Mouse (Mus musculus): ENCODE results near the gene Aprt. TPM values are rescaled to one million over a fixed set of nuclear protein-coding genes. Genes with fewer than 3 reads are reported as not detected.

Aprt gene
- polyA plus RNA-seq, 1 experiment: 177 TPM

- 57% methylated on average over 7 of the region's 7 CpGs for WGBS
- TF ChIP-seq CTCF (conservative IDR thresholded peaks at IDR 0.05; ENCODE audit: insufficient read depth, insufficient read length, low read depth, low read length) (no peak), POLR2A (IDR thresholded peaks at IDR 0.05; ENCODE audit: low read depth, low read length) (no peak)
- Histone ChIP-seq H3K27ac (ENCODE audit: insufficient read depth, low read depth, low read length) (no peak overlapping the region), H3K4me1 (ENCODE audit: control insufficient read depth, insufficient read depth, low read length) (peaks cover 19% of the 10 kb centered on the region), H3K4me3 (ENCODE audit: insufficient read depth, low read depth, low read length) (no peak overlapping the region), H3K27me3 (replicated peaks; ENCODE audit: control insufficient read depth, insufficient read depth, low read length) (no peaks in the 10 kb centered on the region), H3K36me3 (ENCODE audit: control insufficient read depth, insufficient read depth, low read length) (no peaks in the 10 kb centered on the region)
- peak; percentile 42 for DNase-seq
Measured at GRCm38 (mm10) chr8:122586171-122586570, 9.5 kb upstream of the Aprt start.

- Histone ChIP-seq H3K36me3 (ENCODE audit: control insufficient read depth, insufficient read depth, low read length) (no peaks in the 10 kb centered on the region), H3K27me3 (replicated peaks; ENCODE audit: control insufficient read depth, insufficient read depth, low read length) (no peaks in the 10 kb centered on the region), H3K4me1 (ENCODE audit: control insufficient read depth, insufficient read depth, low read length) (peaks cover 19% of the 10 kb centered on the region), H3K4me3 (ENCODE audit: insufficient read depth, low read depth, low read length) (no peak overlapping the region), H3K27ac (ENCODE audit: insufficient read depth, low read depth, low read length) (peak overlapping the region; percentile 58; the same call in 1 of the 2 replicates)
- WGBS: 44% methylated on average over 14 of the region's 14 CpGs
- no peak for TF ChIP-seq POLR2A (IDR thresholded peaks at IDR 0.05; ENCODE audit: low read depth, low read length)
- TF ChIP-seq CTCF (conservative IDR thresholded peaks at IDR 0.05; ENCODE audit: insufficient read depth, insufficient read length, low read depth, low read length): no peak
- DNase-seq: peak; percentile 57
Measured at GRCm38 (mm10) chr8:122585411-122585891, 8.7 kb upstream of the Aprt start.

- H3K36me3 ChIP-seq (ENCODE audit: control insufficient read depth, insufficient read depth, low read length): no peaks in the 10 kb centered on the region
- no peaks in the 10 kb centered on the region for H3K27me3 ChIP-seq (replicated peaks; ENCODE audit: control insufficient read depth, insufficient read depth, low read length)
- no peak overlapping the region for H3K4me3 ChIP-seq (ENCODE audit: insufficient read depth, low read depth, low read length)
- no peak for DNase-seq
- H3K4me1 ChIP-seq (ENCODE audit: control insufficient read depth, insufficient read depth, low read length): peaks cover 19% of the 10 kb centered on the region
- TF ChIP-seq POLR2A (IDR thresholded peaks at IDR 0.05; ENCODE audit: low read depth, low read length) (no peak), CTCF (conservative IDR thresholded peaks at IDR 0.05; ENCODE audit: insufficient read depth, insufficient read length, low read depth, low read length) (no peak)
- WGBS: 91% methylated on average over 9 of the region's 9 CpGs
- H3K27ac ChIP-seq (ENCODE audit: insufficient read depth, low read depth, low read length): no peak overlapping the region
Measured at GRCm38 (mm10) chr8:122584981-122585380, 8.3 kb upstream of the Aprt start.

GRCm38 (mm10) chr8:122580926-122581325 lies 4.2 kb upstream of the Aprt start:
- no peak for TF ChIP-seq POLR2A (IDR thresholded peaks at IDR 0.05; ENCODE audit: low read depth, low read length)
- no peak for TF ChIP-seq CTCF (conservative IDR thresholded peaks at IDR 0.05; ENCODE audit: insufficient read depth, insufficient read length, low read depth, low read length)
- no peak for DNase-seq
- Histone ChIP-seq H3K36me3 (ENCODE audit: control insufficient read depth, insufficient read depth, low read length) (no peaks in the 10 kb centered on the region), H3K4me3 (ENCODE audit: insufficient read depth, low read depth, low read length) (no peak overlapping the region), H3K27me3 (replicated peaks; ENCODE audit: control insufficient read depth, insufficient read depth, low read length) (no peaks in the 10 kb centered on the region), H3K27ac (ENCODE audit: insufficient read depth, low read depth, low read length) (no peak overlapping the region), H3K4me1 (ENCODE audit: control insufficient read depth, insufficient read depth, low read length) (peaks cover 10% of the 10 kb centered on the region)
- WGBS: 79% methylated on average over 15 of the region's 15 CpGs

GRCm38 (mm10) chr8:122579196-122579595 lies 2.5 kb upstream of the Aprt start:
- TF ChIP-seq POLR2A (IDR thresholded peaks at IDR 0.05; ENCODE audit: low read depth, low read length) (no peak), CTCF (conservative IDR thresholded peaks at IDR 0.05; ENCODE audit: insufficient read depth, insufficient read length, low read depth, low read length) (no peak)
- 55% methylated on average over 7 of the region's 7 CpGs for WGBS
- Histone ChIP-seq H3K27me3 (replicated peaks; ENCODE audit: control insufficient read depth, insufficient read depth, low read length) (no peaks in the 10 kb centered on the region), H3K27ac (ENCODE audit: insufficient read depth, low read depth, low read length) (no peak overlapping the region), H3K4me3 (ENCODE audit: insufficient read depth, low read depth, low read length) (no peak overlapping the region), H3K4me1 (ENCODE audit: control insufficient read depth, insufficient read depth, low read length) (peaks cover 19% of the 10 kb centered on the region), H3K36me3 (ENCODE audit: control insufficient read depth, insufficient read depth, low read length) (no peaks in the 10 kb centered on the region)
- DNase-seq: peak; percentile 32

GRCm38 (mm10) chr8:122577116-122577515 lies 407 bp upstream of the Aprt start:
- peaks cover 19% of the 10 kb centered on the region for H3K4me1 ChIP-seq (ENCODE audit: control insufficient read depth, insufficient read depth, low read length)
- H3K27me3 ChIP-seq (replicated peaks; ENCODE audit: control insufficient read depth, insufficient read depth, low read length): no peaks in the 10 kb centered on the region
- no peaks in the 10 kb centered on the region for H3K36me3 ChIP-seq (ENCODE audit: control insufficient read depth, insufficient read depth, low read length)
- no peak for TF ChIP-seq POLR2A (IDR thresholded peaks at IDR 0.05; ENCODE audit: low read depth, low read length)
- TF ChIP-seq CTCF (conservative IDR thresholded peaks at IDR 0.05; ENCODE audit: insufficient read depth, insufficient read length, low read depth, low read length): no peak
- H3K4me3 ChIP-seq (ENCODE audit: insufficient read depth, low read depth, low read length): no peak overlapping the region; the same call in 1 of the 2 replicates
- 45% methylated on average over 10 of the region's 10 CpGs for WGBS
- DNase-seq: no peak
- H3K27ac ChIP-seq (ENCODE audit: insufficient read depth, low read depth, low read length): no peak overlapping the region

- DNase-seq: no peak
- Histone ChIP-seq H3K4me1 (ENCODE audit: control insufficient read depth, insufficient read depth, low read length) (peaks cover 19% of the 10 kb centered on the region), H3K36me3 (ENCODE audit: control insufficient read depth, insufficient read depth, low read length) (no peaks in the 10 kb centered on the region), H3K27ac (ENCODE audit: insufficient read depth, low read depth, low read length) (peak overlapping the region; percentile 19; the same call in 1 of the 2 replicates), H3K27me3 (replicated peaks; ENCODE audit: control insufficient read depth, insufficient read depth, low read length) (no peaks in the 10 kb centered on the region), H3K4me3 (ENCODE audit: insufficient read depth, low read depth, low read length) (peak overlapping the region; percentile 68)
- WGBS: 17% methylated on average over 21 of the region's 21 CpGs
- no peak for TF ChIP-seq CTCF (conservative IDR thresholded peaks at IDR 0.05; ENCODE audit: insufficient read depth, insufficient read length, low read depth, low read length)
- no peak for TF ChIP-seq POLR2A (IDR thresholded peaks at IDR 0.05; ENCODE audit: low read depth, low read length)
Measured at GRCm38 (mm10) chr8:122575735-122576647, 718 bp downstream of the Aprt start.

Data from kidney, adult 2 months (tissue).